Mouse (Mus musculus) liver, postnatal 0 days (tissue): ENCODE measurements around the gene Hal.

Experiments
- CTCF ChIP-seq: sonication (generic); IDR thresholded peaks from 2 replicates; pipeline ENCODE4 v1.5.1; 2016; ENCODE audit warnings: antibody characterized with exemption, low read depth
- EP300 ChIP-seq: IDR thresholded peaks from 2 replicates; pipeline ENCODE4 v1.6.1; 2016; ENCODE audit warnings: antibody characterized with exemption, low read depth, mild to moderate bottlenecking

DNA sequence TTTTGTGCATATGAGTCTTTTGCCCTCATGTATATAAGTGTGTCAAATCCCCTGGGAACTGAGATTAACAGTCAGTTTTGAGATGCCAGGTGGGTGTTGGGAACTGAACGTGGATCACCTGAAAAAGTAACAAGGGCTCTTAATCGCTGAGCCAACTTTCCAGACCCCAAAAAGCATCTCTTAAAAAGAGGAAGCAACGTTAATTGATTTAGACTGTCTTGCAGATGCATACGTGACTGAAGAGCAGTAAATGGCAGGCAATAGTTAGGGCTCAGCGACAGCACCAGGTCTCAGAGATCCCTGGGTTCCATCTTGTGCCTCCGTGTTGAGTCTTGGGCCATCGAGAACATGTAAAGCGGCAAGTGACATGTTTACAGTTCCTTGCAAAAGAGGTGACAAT lies 64.0 kb downstream of the Hal start:
- TF ChIP-seq CTCF (no peak), EP300 (no peak)
